Mouse (Mus musculus) thymus, postnatal 36 days (tissue): Measurements from ENCODE around the gene Fam107b.
"Not testable (repeated sequence)": the region's sequence is repeated elsewhere in the genome, so short reads cannot be mapped to it uniquely, and the experiment has no call there.

Experiments used
- DNase-seq, 2 experiments: peaks; one replicate each; pipeline ENCODE4 v3.0.0; 2022; ENCODE audit warnings: mixed read lengths in 2 of 2

Gene Fam107b

GRCm38 (mm10) chr2:3659300-3659910 is 89.1 kb downstream of the Fam107b start:
- DNase-seq: peak in 1 of 2 experiments; percentile 25

- DNase-seq: no peak
These were observed 93.8 kb downstream of the Fam107b start for GRCm38 (mm10) chr2:3664086-3664485.

- DNase-seq: peak; percentile 32 to 35
These were observed 98.4 kb downstream of the Fam107b start for GRCm38 (mm10) chr2:3668682-3669081.

GRCm38 (mm10) chr2:3669646-3670045 is 99.4 kb downstream of the Fam107b start:
- DNase-seq: no peak

- DNase-seq: no peak
These were observed 102.5 kb downstream of the Fam107b start for GRCm38 (mm10) chr2:3672654-3673367.

- DNase-seq: no peak
These were observed 105.2 kb downstream of the Fam107b start for GRCm38 (mm10) chr2:3675481-3675880.

- no peak for DNase-seq
These were observed 112.4 kb downstream of the Fam107b start for GRCm38 (mm10) chr2:3682699-3683098.

GRCm38 (mm10) chr2:3683343-3683742 is 113.1 kb downstream of the Fam107b start:
- DNase-seq: no peak

GRCm38 (mm10) chr2:3683751-3684229 is 113.5 kb downstream of the Fam107b start:
- no peak for DNase-seq

GRCm38 (mm10) chr2:3690221-3690620 is 119.9 kb downstream of the Fam107b start:
- DNase-seq: no peak

GRCm38 (mm10) chr2:3692833-3693232 is 122.5 kb downstream of the Fam107b start:
- no peak for DNase-seq

- no peak for DNase-seq
These were observed 125.6 kb downstream of the Fam107b start for GRCm38 (mm10) chr2:3695900-3696299.

- DNase-seq: no peak
These were observed 130.1 kb downstream of the Fam107b start for GRCm38 (mm10) chr2:3700368-3700767.

GRCm38 (mm10) chr2:3702640-3703190 is 132.4 kb downstream of the Fam107b start:
- no peak for DNase-seq

GRCm38 (mm10) chr2:3703806-3704205 is 133.5 kb downstream of the Fam107b start:
- DNase-seq: no peak

GRCm38 (mm10) chr2:3704311-3705162 is 134.2 kb downstream of the Fam107b start:
- DNase-seq: no peak

GRCm38 (mm10) chr2:3705283-3705682 is 135.0 kb downstream of the Fam107b start:
- DNase-seq: not testable (repeated sequence)

- DNase-seq: no peak
These were observed 136.9 kb downstream of the Fam107b start for GRCm38 (mm10) chr2:3707236-3707635.

- DNase-seq: no peak
These were observed 138.3 kb downstream of the Fam107b start for GRCm38 (mm10) chr2:3708621-3709020.

- DNase-seq: no peak
These were observed 139.6 kb downstream of the Fam107b start for GRCm38 (mm10) chr2:3709882-3710281.

- DNase-seq: no peak
These were observed 140.2 kb downstream of the Fam107b start for GRCm38 (mm10) chr2:3710521-3710920.

GRCm38 (mm10) chr2:3712369-3713042 is 142.2 kb downstream of the Fam107b start:
- no peak for DNase-seq
